Mouse (Mus musculus): ENCODE results near the gene Ccdc171. TPM values are rescaled to one million over a fixed set of nuclear protein-coding genes. Genes with fewer than 3 reads are reported as not detected.
"Not testable (repeated sequence)": the region's sequence is repeated elsewhere in the genome, so short reads cannot be mapped to it uniquely, and the experiment has no call there.

Ccdc171 gene
- polyA plus RNA-seq, 1 experiment from 2014 or later: 4.2 TPM

- H3K9ac ChIP-seq (ENCODE audit: low read depth, low read length): no peak overlapping the region
- H3K4me2 ChIP-seq: peak overlapping the region; percentile 39
- peak overlapping the region; percentile 38 for H3K27ac ChIP-seq (ENCODE audit: low read depth, low read length)
- ATAC-seq (replicated peaks; ENCODE audit: low FRiP score): peak; percentile 86
- no peaks in the 10 kb centered on the region; the same call in 1 of the 2 replicates for H3K36me3 ChIP-seq (ENCODE audit: control insufficient read depth, insufficient read depth, low read length)
- H3K9me3 ChIP-seq (ENCODE audit: control insufficient read depth, low read length): peaks cover 3% of the 10 kb centered on the region; the same call in 1 of the 2 replicates
- no peaks in the 10 kb centered on the region for H3K27me3 ChIP-seq (replicated peaks; ENCODE audit: control insufficient read depth, insufficient read depth, low read length)
- H3K4me3 ChIP-seq (ENCODE audit: low read depth, low read length): no peak overlapping the region
- peaks cover 6% of the 10 kb centered on the region; the same call in 1 of the 2 replicates for H3K4me1 ChIP-seq (replicated peaks; ENCODE audit: control insufficient read depth, insufficient read depth, low read length)
- WGBS: 31% methylated on average over 3 of the region's 3 CpGs
- DNase-seq (ENCODE audit: low spot score): no peak
Observed at GRCm38 (mm10) chr4:83576315-83576714, 51.0 kb downstream of the Ccdc171 start.

GRCm38 (mm10) chr4:83580157-83580556 lies 54.8 kb downstream of the Ccdc171 start:
- no peak overlapping the region for H3K9ac ChIP-seq (ENCODE audit: low read depth, low read length)
- WGBS: 22% methylated on average over 1 of the region's 1 CpGs
- no peak for ATAC-seq (replicated peaks; ENCODE audit: low FRiP score)
- DNase-seq (ENCODE audit: low spot score): no peak
- peaks cover 6% of the 10 kb centered on the region; the same call in 1 of the 2 replicates for H3K4me1 ChIP-seq (replicated peaks; ENCODE audit: control insufficient read depth, insufficient read depth, low read length)
- no peaks in the 10 kb centered on the region for H3K27me3 ChIP-seq (replicated peaks; ENCODE audit: control insufficient read depth, insufficient read depth, low read length)
- no peak overlapping the region for H3K27ac ChIP-seq (ENCODE audit: low read depth, low read length)
- H3K4me2 ChIP-seq: no peak overlapping the region
- no peaks in the 10 kb centered on the region for H3K9me3 ChIP-seq (ENCODE audit: control insufficient read depth, low read length)
- no peak overlapping the region for H3K4me3 ChIP-seq (ENCODE audit: low read depth, low read length)
- no peaks in the 10 kb centered on the region for H3K36me3 ChIP-seq (ENCODE audit: control insufficient read depth, insufficient read depth, low read length)

GRCm38 (mm10) chr4:83587563-83587962 lies 62.2 kb downstream of the Ccdc171 start:
- Histone ChIP-seq H3K9ac (ENCODE audit: low read depth, low read length) (no peak overlapping the region), H3K4me1 (replicated peaks; ENCODE audit: control insufficient read depth, insufficient read depth, low read length) (no peaks in the 10 kb centered on the region), H3K27ac (ENCODE audit: low read depth, low read length) (no peak overlapping the region), H3K36me3 (ENCODE audit: control insufficient read depth, insufficient read depth, low read length) (no peaks in the 10 kb centered on the region), H3K9me3 (ENCODE audit: control insufficient read depth, low read length) (no peaks in the 10 kb centered on the region), H3K27me3 (replicated peaks; ENCODE audit: control insufficient read depth, insufficient read depth, low read length) (no peaks in the 10 kb centered on the region), H3K4me2 (no peak overlapping the region), H3K4me3 (ENCODE audit: low read depth, low read length) (no peak overlapping the region)
- no peak for ATAC-seq (replicated peaks; ENCODE audit: low FRiP score)
- 87% methylated on average over 1 of the region's 1 CpGs for WGBS
- no peak for DNase-seq (ENCODE audit: low spot score)

GRCm38 (mm10) chr4:83596486-83596885 lies 71.1 kb downstream of the Ccdc171 start:
- Histone ChIP-seq H3K36me3 (ENCODE audit: control insufficient read depth, insufficient read depth, low read length) (no peaks in the 10 kb centered on the region), H3K9me3 (ENCODE audit: control insufficient read depth, low read length) (no peaks in the 10 kb centered on the region), H3K27me3 (replicated peaks; ENCODE audit: control insufficient read depth, insufficient read depth, low read length) (no peaks in the 10 kb centered on the region), H3K4me1 (replicated peaks; ENCODE audit: control insufficient read depth, insufficient read depth, low read length) (no peaks in the 10 kb centered on the region), H3K27ac (ENCODE audit: low read depth, low read length) (no peak overlapping the region), H3K4me2 (no peak overlapping the region), H3K4me3 (ENCODE audit: low read depth, low read length) (no peak overlapping the region), H3K9ac (ENCODE audit: low read depth, low read length) (no peak overlapping the region)
- 14% methylated on average over 2 of the region's 2 CpGs for whole genome bisulfite sequencing
- DNase-seq (ENCODE audit: low spot score) (no peak), ATAC-seq (replicated peaks; ENCODE audit: low FRiP score) (no peak)

- 72% methylated on average over 3 of the region's 3 CpGs for WGBS
- no peaks in the 10 kb centered on the region for H3K9me3 ChIP-seq (ENCODE audit: control insufficient read depth, low read length)
- no peak for ATAC-seq (replicated peaks; ENCODE audit: low FRiP score)
Observed at GRCm38 (mm10) chr4:83611111-83611510, 85.8 kb downstream of the Ccdc171 start.

GRCm38 (mm10) chr4:83623021-83623711 lies 97.8 kb downstream of the Ccdc171 start:
- not testable (repeated sequence) for H3K27ac ChIP-seq (ENCODE audit: low read depth, low read length); H3K9ac ChIP-seq (ENCODE audit: low read depth, low read length); H3K36me3 ChIP-seq (ENCODE audit: control insufficient read depth, insufficient read depth, low read length); H3K27me3 ChIP-seq (replicated peaks; ENCODE audit: control insufficient read depth, insufficient read depth, low read length); DNase-seq (ENCODE audit: low spot score); H3K4me1 ChIP-seq (replicated peaks; ENCODE audit: control insufficient read depth, insufficient read depth, low read length); H3K4me3 ChIP-seq (ENCODE audit: low read depth, low read length); H3K9me3 ChIP-seq (ENCODE audit: control insufficient read depth, low read length)
- peak; percentile 84 for ATAC-seq (replicated peaks; ENCODE audit: low FRiP score)
- 32% methylated on average over 10 of the region's 13 CpGs for WGBS
- peak overlapping the region; percentile 26 for H3K4me2 ChIP-seq

More at GRCm38 (mm10) chr4:83611111-83611510, 85.8 kb downstream of the Ccdc171 start:
- H3K4me3 ChIP-seq (ENCODE audit: low read depth, low read length): no peak overlapping the region
- H3K4me1 ChIP-seq (replicated peaks; ENCODE audit: control insufficient read depth, insufficient read depth, low read length): no peaks in the 10 kb centered on the region
- no peak overlapping the region for H3K9ac ChIP-seq (ENCODE audit: low read depth, low read length)
- no peak for DNase-seq (ENCODE audit: low spot score)
- 0 out of 2 replicates have a peak, but pooled peaks cover 2% of the 10 kb centered on the region for H3K36me3 ChIP-seq (ENCODE audit: control insufficient read depth, insufficient read depth, low read length)
- no peak overlapping the region for H3K4me2 ChIP-seq
- no peak overlapping the region for H3K27ac ChIP-seq (ENCODE audit: low read depth, low read length)
- no peaks in the 10 kb centered on the region for H3K27me3 ChIP-seq (replicated peaks; ENCODE audit: control insufficient read depth, insufficient read depth, low read length)

GRCm38 (mm10) chr4:83623732-83624131 lies 98.4 kb downstream of the Ccdc171 start:
- peak overlapping the region; percentile 26 for H3K4me2 ChIP-seq
- no peaks in the 10 kb centered on the region for H3K36me3 ChIP-seq (ENCODE audit: control insufficient read depth, insufficient read depth, low read length)
- H3K4me1 ChIP-seq (replicated peaks; ENCODE audit: control insufficient read depth, insufficient read depth, low read length): no peaks in the 10 kb centered on the region; the same call in 1 of the 2 replicates
- no peaks in the 10 kb centered on the region for H3K9me3 ChIP-seq (ENCODE audit: control insufficient read depth, low read length)
- WGBS: 90% methylated on average over 4 of the region's 4 CpGs
- H3K27ac ChIP-seq (ENCODE audit: low read depth, low read length): no peak overlapping the region
- H3K4me3 ChIP-seq (ENCODE audit: low read depth, low read length): no peak overlapping the region
- no peak overlapping the region for H3K9ac ChIP-seq (ENCODE audit: low read depth, low read length)
- peak; percentile 23; the same call in 1 of the 2 replicates for ATAC-seq (replicated peaks; ENCODE audit: low FRiP score)
- no peaks in the 10 kb centered on the region for H3K27me3 ChIP-seq (replicated peaks; ENCODE audit: control insufficient read depth, insufficient read depth, low read length)
- DNase-seq (ENCODE audit: low spot score): no peak

GRCm38 (mm10) chr4:83651453-83651852 lies 126.1 kb downstream of the Ccdc171 start:
- DNase-seq (ENCODE audit: low spot score) (no peak), ATAC-seq (replicated peaks; ENCODE audit: low FRiP score) (no peak)
- H3K4me1 ChIP-seq (replicated peaks; ENCODE audit: control insufficient read depth, insufficient read depth, low read length): no peaks in the 10 kb centered on the region
- H3K27ac ChIP-seq (ENCODE audit: low read depth, low read length): no peak overlapping the region
- no peak overlapping the region for H3K4me2 ChIP-seq
- H3K9ac ChIP-seq (ENCODE audit: low read depth, low read length): no peak overlapping the region
- H3K36me3 ChIP-seq (ENCODE audit: control insufficient read depth, insufficient read depth, low read length): no peaks in the 10 kb centered on the region
- no peaks in the 10 kb centered on the region for H3K9me3 ChIP-seq (ENCODE audit: control insufficient read depth, low read length)
- no peak overlapping the region for H3K4me3 ChIP-seq (ENCODE audit: low read depth, low read length)
- H3K27me3 ChIP-seq (replicated peaks; ENCODE audit: control insufficient read depth, insufficient read depth, low read length): no peaks in the 10 kb centered on the region
- 82% methylated on average over 4 of the region's 4 CpGs for WGBS

- WGBS: 36% methylated on average over 6 of the region's 6 CpGs
- Histone ChIP-seq H3K4me2 (no peak overlapping the region), H3K27me3 (replicated peaks; ENCODE audit: control insufficient read depth, insufficient read depth, low read length) (no peaks in the 10 kb centered on the region), H3K4me3 (ENCODE audit: low read depth, low read length) (no peak overlapping the region), H3K4me1 (replicated peaks; ENCODE audit: control insufficient read depth, insufficient read depth, low read length) (no peaks in the 10 kb centered on the region), H3K9ac (ENCODE audit: low read depth, low read length) (no peak overlapping the region), H3K27ac (ENCODE audit: low read depth, low read length) (no peak overlapping the region), H3K36me3 (ENCODE audit: control insufficient read depth, insufficient read depth, low read length) (no peaks in the 10 kb centered on the region), H3K9me3 (ENCODE audit: control insufficient read depth, low read length) (no peaks in the 10 kb centered on the region)
- ATAC-seq (replicated peaks; ENCODE audit: low FRiP score) (no peak), DNase-seq (ENCODE audit: low spot score) (no peak)
Observed at GRCm38 (mm10) chr4:83655396-83655795, 130.1 kb downstream of the Ccdc171 start.

Measured in liver, embryonic 11.5 days (tissue).